Mouse (Mus musculus): ENCODE measurements at regions not wholly inside any gene's neighbourhood (a gene's known extent, or its start where the extent isn't known, plus 50 kb on each side); places are given as distances from the start of the nearest gene placed in this dataset.

DNA sequence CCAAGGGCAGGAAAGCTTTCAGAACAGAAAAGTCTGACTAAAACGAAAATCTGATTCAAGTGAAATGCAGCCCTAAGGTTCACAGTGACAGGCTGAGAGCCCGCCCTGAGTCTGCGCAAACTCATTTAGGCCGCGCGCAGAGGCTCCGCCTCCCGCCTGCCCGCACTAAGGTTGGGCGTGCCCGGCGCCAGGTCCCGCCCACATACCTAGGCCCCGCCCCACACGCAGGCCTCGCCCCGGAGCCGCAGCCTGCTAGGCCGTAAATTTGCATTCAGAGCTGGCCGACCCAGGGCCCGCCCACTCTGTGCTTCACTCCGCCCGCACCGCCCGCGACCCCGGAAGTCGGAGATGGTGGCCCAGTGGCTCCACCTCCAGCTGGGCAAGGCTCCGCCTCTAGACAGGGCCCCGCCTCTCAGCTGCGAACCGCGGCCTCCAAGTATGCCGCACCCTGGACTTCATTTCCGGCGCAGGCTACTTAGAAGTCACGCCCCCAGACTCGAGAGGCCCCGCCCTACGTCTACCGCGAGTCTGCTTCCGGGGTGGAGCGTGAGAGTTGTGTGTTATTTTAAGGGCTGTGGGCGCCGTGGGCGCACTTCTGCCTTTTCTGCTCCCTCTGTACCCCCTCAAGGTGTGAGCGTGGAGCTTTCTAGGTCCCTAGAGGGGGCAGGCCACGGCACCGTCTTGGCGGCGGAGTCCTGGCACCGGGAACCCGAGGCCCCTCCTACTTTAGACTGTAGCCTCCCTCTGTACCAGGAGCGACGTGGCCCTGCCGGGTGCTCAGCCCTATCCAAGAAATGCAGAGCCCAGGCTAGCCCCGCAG is 52.3 kb upstream of the Wnt7b start:
- peak; percentile 93 for ATAC-seq (replicated peaks; ENCODE audit: low FRiP score, poor library complexity, severe bottlenecking)

DNA sequence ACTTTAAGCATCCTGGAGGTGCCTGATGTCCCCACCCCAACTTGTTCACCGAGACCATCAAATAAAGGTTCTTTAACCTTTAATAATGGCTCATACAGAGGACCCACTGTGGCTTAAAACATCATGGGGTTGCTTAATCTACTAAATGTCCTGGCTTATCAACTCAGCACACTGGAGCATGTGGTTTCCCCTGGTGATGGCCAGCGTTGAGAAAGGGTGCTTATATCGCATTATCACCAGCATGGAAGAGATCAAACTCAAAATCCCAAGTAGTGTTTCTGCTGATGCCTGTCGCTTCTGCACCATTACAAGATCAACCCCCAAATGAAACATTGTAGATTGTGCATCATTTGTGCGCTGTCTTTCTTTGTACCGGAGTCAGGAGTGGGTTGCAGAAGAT is 53.2 kb upstream of the Wnt7b start:
- peak; percentile 3 for ATAC-seq (replicated peaks; ENCODE audit: low FRiP score, poor library complexity, severe bottlenecking)

DNA sequence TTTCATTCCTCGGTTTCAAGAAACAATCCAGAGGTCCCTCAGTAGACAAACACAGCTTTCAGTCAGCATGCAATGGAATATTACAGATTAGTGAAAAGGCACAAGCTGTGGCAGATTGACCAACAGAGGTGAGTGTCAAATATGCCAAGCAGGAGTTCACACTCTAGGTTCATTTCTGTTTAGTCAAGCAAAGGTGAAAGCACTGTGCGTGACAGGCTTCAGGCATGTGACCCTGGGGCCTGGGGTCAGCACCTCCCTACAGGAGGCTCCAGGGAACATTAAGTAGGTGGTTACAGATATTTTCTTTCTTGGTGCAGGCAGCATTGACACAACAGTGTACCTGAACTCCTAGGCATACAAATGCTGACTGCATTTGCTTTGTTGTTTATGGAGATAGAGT is 57.3 kb upstream of the Wnt7b start:
- no peak for ATAC-seq (replicated peaks; ENCODE audit: low FRiP score, poor library complexity, severe bottlenecking)

DNA sequence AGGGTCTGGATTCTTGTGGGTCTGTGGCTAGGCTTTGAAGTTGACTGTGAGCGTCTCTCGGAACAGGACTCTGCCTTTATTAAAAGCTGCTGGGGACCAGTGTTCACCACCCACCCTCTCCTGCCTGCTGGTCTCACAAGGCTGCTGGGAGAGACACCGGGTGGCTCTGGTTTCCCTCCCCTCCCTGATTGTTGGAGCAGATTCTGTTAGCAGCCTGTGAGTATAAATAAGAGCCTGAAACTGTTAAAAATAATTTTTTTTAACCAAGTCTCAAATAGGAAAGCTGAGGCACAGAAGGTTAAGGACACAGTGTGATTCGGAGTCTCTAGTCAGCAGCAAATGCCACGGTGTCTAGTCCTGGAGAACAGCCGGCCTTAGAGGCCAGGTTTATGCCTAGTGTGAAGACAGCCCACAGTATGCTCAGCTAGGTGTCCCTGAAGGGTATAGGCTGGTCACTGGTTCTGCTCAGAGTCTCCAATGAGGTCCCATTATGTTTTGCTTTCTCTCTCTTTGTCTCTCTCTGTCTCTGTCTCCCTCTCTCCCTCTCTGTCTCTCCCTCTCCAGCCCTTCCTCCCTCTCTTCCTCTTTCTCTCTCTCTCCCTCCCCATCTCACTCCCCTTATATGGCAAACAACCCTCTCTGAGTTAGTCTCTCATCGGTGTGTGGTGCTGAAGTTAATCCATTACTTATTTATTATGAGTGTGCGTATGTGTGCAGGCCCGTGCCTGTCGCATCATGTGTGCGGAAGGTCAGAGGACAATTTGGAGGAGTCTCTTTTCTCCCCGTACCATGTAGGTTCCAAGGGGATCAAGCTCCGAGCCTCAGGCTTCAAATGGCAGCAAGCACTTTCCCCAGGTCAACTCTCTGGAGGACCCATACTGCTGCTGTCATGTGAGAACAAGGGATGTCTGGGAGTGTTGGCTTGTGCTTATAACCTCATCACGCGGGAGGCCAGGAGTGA is 59.1 kb upstream of the Wnt7b start:
- no peak for ATAC-seq (replicated peaks; ENCODE audit: low FRiP score, poor library complexity, severe bottlenecking)

DNA sequence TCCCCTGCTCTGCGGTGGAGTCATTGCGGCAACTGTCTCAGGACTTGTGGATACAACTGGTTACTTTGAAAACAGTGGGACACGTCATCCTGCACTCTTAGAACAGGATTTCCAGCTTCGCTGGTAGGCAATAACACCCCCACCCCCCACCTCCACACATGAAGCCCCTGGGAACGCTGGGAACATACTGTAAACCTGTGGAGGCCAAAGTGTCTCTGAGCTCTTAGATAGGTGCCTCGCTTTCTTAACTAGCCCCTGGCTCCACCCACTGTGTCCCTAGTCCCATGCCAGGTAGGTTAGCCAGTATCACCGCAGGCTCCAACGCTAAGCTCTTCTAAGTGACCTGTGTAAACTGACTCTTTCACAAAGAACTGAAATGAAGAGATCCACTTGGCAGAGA is 63.1 kb upstream of the Wnt7b start:
- no peak for ATAC-seq (replicated peaks; ENCODE audit: low FRiP score, poor library complexity, severe bottlenecking)

DNA sequence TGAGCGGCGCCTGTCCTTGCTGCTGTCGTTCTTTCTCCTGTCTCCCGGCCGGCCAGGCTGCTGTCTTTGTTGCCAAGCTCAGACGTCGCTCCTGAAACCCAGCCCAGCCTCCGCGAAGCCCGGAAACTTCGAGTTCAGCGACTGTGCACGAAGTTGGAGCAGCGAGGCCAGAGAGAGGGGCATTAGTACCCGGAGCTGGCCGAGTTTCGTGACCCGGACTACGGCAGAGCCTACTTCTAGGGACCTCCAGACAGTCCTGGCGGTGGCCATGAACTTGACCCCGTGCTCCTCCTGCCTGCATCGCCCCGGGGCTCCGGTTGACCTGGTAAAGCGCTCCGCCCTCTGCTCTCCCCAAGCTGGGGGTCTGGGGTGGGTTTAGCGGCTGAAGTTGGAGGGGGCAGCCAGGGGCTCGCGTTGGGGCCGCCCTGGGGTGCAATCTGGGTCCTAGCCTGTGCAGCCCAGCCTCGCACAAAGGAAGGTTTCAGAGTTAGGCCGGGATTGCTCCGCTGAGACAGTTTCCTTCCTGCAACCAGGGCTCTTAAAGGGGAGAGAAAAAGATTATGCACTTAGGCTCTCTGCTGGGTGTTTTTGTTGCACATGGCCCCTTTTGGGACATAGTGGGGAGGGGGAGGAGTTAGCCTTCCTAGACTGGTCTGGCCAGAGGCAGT is 63.8 kb upstream of the Wnt7b start:
- ATAC-seq (replicated peaks; ENCODE audit: low FRiP score, poor library complexity, severe bottlenecking) = no peak

DNA sequence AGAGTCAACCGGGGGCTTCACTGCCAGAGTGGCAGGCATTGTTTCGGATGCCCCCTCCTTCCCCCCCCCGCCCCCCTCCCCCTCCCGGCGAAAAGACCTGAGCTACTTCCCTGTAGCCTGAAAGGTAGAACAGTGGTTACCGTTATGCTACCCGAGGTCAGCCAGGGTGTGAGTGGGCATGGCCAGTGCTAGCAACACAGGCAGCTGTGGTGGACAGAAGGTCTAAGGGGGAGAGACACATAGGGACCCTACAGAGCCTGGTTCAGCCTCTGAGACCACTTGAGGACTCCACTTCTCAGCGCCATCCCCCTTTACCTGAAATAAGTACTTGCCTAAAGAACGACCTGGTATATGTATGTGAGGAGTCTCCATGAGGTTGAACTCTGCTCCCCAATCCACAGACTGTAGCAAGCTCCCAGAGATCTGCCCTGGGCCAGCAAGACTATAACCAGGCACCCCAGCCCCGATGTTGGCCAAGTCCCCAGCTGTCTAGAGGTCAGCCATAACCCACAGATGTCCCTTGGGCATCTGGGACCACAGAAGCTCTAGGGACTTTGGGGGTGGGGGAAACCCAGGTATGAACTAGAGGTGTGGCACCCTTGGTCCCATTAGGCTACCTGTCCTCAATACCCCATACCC is 64.5 kb upstream of the Wnt7b start:
- no peak for ATAC-seq (replicated peaks; ENCODE audit: low FRiP score, poor library complexity, severe bottlenecking)

DNA sequence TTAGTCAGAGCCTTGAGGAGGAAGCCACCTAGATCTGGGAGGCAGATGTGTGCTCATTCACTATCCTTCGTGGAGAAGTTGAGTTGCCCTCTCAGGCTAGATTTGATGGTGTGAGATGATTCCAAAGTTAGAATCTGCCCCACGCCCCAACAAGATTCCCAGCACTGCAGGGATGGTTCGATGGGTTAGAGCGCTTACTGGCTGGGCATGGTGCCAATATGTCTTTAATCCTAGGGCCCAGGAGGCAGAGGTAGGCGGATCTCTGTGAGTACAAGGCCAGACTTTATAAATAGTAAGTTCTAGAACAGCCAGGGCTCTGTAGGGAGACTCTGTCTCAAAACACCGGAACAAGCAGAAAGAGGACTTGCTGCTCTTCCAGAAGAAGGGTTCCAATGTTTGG is 65.3 kb upstream of the Wnt7b start:
- no peak for ATAC-seq (replicated peaks; ENCODE audit: low FRiP score, poor library complexity, severe bottlenecking)

DNA sequence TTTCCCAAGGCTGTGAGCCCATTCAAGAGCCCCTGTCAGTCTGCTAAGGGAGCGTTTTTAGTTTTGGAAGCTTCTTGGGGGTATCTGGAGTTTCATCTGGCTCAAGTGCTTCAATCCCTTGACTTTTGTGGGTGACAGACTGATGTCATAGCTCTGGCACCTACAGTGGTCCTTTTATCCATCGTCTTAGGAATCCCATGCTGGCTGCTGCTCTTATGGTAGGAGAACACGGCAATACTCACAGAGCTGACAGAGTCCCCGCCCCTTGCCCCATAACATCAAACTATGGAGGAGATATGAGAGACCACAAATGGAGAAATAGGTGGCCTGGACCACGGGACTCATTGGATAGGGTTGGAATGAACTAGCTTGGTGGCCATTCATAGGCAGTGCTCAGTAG is 68.0 kb upstream of the Wnt7b start:
- no peak for ATAC-seq (replicated peaks; ENCODE audit: low FRiP score, poor library complexity, severe bottlenecking)

DNA sequence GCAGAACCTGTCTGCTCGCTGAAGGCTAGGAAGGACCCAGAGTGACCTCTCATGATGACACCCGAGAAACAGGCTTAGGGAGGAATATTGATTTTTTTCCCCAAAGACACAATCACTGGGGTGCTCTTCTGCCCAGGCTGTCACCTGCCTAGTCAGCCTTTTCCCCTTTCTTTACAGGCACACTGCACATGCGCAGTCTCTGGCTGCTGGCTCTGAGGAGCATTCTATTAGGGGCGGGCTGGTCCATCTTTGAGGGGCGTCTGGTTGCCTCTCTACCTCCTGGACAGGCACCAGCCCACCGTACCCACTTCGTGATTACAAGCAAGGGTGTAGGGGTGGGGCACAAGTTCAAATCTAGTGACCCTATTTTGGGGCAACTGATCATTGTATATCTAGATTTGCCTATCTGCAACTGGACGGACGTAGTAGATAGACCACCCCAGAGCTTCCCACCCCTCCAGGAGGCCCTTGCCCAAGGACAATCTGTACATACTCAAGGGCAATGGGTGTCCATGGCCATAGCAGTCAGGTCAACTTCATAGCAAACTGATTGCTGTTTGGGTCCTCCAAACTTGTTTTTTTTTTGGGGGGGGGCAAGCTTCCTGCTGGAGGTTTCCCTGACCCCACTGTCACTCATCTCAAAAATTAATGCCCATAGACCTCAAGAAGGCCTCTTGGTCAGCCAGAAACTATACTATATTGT is 69.6 kb upstream of the Wnt7b start:
- no peak for ATAC-seq (replicated peaks; ENCODE audit: low FRiP score, poor library complexity, severe bottlenecking)

DNA sequence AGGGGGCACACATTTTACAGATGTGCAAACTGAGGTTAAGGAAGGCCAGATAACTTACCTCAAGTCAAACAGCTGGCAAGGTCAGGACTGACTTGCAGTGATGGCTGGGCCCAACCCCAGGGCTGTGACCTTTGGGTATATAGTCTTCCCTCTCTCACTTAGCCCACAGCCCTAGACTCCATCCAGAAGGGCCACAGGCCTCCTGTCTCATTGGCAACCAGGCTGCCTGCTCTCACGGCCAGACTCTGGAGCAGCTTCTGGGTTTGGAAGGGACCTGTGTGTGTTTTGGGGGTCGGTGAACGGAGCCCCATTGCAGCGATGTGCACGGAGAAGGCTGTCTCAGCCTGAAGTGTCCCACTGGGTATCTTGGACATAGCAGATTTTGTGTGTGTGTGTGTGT is 70.2 kb upstream of the Wnt7b start:
- no peak for ATAC-seq (replicated peaks; ENCODE audit: low FRiP score, poor library complexity, severe bottlenecking)

DNA sequence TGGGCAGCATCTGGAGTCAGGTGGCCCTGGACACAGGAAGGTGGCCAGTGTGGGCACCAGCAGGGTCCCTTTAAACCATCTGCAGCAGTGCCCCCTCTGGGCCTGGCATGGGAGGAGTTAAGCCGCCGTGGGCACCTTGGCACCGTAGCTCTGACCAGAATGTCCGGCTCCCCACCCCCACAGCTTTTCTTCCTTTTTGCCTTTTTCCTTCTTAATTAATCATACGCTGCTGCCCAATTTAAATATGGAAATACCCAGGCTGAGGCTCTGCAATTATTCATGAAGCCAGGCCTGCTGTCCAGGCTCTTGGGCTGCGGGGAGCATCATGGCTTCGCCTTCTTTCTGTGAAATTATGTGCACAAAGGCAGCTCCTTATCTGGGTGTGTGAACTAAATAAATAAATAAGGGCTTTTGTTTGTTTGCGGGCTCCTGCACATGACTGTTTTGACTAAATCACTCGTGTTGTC is 70.6 kb upstream of the Wnt7b start:
- no peak for ATAC-seq (replicated peaks; ENCODE audit: low FRiP score, poor library complexity, severe bottlenecking)

DNA sequence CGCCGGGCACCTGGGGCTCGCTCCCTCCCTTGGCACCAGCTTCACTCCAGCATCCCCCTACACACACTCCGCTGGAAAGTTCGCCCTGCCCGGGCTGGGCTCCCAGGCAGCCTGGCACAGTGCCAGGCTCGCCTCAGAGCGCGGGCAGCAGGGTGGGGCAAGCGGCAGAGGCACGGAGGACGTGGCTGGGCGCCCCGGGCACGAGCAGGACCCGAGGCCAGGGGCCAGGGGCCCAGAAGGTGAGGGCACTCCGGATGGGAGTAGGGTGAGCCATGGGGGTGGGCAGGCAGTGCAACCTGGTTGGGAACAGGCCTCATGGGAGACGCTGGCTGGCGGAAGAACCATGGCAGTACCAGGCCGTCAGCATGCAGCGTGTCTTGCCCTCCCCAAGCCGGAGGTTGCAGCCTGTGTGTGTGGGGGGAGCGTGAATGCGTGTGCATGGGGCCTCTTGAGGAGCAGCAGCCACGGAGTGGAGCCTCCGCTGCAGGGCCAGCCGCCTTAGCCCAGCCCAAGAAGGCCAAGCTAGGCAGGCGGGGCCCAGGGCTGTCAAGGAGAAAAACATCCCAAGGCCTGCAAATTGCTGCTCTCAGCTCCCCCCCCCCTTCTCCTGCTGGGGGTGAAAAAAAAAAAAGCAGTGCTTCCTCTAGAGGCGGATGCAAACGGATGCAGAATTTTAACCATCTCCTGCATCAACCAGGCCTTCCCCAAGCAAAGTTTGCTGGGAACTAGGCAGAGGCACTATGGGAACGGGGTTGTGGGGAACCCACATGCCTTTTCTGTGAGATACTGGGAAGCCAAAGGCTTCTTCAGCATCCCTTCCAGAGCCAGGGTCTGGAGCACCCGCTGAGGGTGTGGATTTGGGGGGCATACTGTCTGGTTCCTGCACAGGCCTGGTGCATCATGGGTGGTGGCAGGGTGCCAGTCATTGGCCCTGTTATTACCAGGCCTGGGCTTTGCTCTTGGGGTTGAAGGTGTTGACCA is 71.4 kb upstream of the Wnt7b start:
- ATAC-seq (replicated peaks; ENCODE audit: low FRiP score, poor library complexity, severe bottlenecking) = peak; percentile 77

DNA sequence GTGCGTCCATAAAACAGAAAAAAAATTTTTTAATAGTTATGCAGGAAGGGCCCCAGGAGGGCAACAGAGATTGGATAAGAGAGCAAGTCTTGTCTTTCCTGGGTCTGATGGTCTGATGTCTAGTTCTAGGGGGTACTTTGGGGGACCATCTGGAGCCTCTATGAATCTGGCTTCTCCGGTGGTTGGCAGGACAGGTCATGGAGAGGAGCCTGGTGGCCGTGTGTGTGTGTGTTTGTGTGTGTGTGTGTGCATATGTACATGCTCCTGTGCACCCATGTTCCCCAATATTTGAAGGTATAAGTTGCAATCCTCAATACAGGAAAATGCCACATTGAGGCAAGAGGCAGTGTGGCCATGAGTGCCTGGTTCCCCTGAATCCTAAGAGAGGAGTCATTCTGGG is 72.5 kb upstream of the Wnt7b start:
- no peak for ATAC-seq (replicated peaks; ENCODE audit: low FRiP score, poor library complexity, severe bottlenecking)

DNA sequence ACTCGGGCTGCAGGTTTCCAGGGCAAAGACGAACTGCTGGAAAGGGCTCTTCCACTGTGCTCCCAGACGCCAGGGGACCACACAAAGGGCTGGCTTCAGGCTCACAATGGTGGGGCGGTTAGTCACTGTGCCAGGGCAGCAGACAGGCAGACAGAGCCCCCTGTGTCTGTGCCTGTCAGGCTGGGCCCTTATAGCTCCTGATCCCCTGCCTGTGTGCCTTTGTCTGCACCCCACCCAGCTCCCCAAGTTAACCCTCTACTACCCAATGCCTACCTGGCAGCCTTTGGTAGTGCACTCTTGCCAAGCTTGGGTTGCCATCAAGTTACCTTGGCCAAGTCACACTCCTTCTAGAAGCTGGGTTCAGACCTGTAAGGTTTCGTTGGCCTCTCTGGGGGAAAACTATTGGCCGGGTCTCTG is 73.5 kb upstream of the Wnt7b start:
- no peak for ATAC-seq (replicated peaks; ENCODE audit: low FRiP score, poor library complexity, severe bottlenecking)

DNA sequence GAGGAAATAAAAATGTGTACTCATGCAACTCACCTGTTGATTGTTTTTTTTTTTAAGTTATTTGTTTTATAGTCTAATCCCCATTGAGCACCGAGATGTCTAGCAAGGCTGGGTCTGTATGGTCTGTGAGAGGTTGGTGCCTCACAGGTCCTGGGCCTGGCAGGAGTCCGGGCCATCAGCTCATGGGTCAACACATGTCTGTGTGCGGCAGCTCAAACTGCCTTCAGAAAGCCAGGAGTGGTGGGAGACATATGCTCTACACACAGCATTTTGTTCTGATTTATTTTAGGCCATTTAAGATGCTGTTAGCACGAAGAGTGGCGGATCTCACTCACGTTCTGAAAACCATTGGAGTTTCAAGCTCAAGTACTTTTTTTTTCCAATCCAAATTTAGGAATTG is 74.6 kb upstream of the Wnt7b start:
- no peak for ATAC-seq (replicated peaks; ENCODE audit: low FRiP score, poor library complexity, severe bottlenecking)

DNA sequence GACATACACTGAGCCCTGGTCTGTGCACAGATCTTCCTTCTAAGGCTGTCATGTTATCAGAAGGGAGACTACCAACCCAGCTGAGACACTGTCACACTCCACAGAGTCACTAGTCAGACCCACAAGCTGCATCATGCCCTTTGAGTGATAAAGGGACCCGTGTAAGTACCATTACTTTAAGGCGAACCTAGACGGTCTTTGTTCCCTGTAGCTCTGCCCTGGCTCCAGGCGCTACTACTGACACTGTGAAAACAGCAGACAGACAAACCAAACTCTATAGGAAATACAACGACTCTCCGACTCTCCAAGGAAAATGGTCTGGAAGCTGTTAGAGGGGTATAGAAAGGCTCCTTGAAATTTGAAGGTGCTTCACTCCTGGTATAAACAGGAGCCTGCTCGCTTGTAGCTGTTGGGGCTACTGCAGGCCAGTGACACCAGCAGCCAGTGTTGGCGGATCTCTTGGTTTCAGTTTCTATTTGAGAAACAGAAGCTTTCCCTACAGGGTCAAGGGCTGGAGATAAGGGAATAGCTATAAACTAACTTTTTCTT is 75.2 kb upstream of the Wnt7b start:
- ATAC-seq (replicated peaks; ENCODE audit: low FRiP score, poor library complexity, severe bottlenecking) = peak; percentile 70
